Mouse (Mus musculus) neural tube, embryonic 10.5 days (tissue): Measurements from ENCODE around the gene Dvl1.

Source experiments
- DNase-seq: peaks from one replicate; pipeline ENCODE4 v3.0.0-alpha.2; 2017; ENCODE audit warnings: low spot score; ENCODE audit errors: extremely low spot score

The Dvl1 gene

GRCm38 (mm10) chr4:155869317-155870033, 22.3 kb downstream of the Dvl1 start, which contains the start of the genes Cptp and Ints11:
TSS of gene Cptp (minus strand) at chr4:155869440.
TSS of gene Ints11 (plus strand) at chr4:155869546.
- peak; percentile 97 for DNase-seq

GRCm38 (mm10) chr4:155871404-155871803, 24.2 kb downstream of the Dvl1 start:
- no peak for DNase-seq

GRCm38 (mm10) chr4:155883587-155883986, 36.4 kb downstream of the Dvl1 start:
- no peak for DNase-seq

- DNase-seq = no peak
These were observed 39.1 kb downstream of the Dvl1 start for GRCm38 (mm10) chr4:155886330-155886729.

- no peak for DNase-seq
These were observed 40.5 kb downstream of the Dvl1 start for GRCm38 (mm10) chr4:155887674-155888073.

- no peak for DNase-seq
These were observed 41.0 kb downstream of the Dvl1 start for GRCm38 (mm10) chr4:155888181-155888580.

- DNase-seq = no peak
These were observed 42.1 kb downstream of the Dvl1 start for GRCm38 (mm10) chr4:155889316-155889715.

GRCm38 (mm10) chr4:155891011-155891471, 43.8 kb downstream of the Dvl1 start:
- no peak for DNase-seq

GRCm38 (mm10) chr4:155891551-155892001, 44.4 kb downstream of the Dvl1 start, which contains the start of the genes Pusl1 and Acap3:
TSS of gene Pusl1 (minus strand) at chr4:155891781.
TSS of gene Acap3 (plus strand) at chr4:155891822.
- DNase-seq = peak; percentile 97

- peak; percentile 88 for DNase-seq
These were observed 44.8 kb downstream of the Dvl1 start for GRCm38 (mm10) chr4:155892017-155892416.

- no peak for DNase-seq
These were observed 45.4 kb downstream of the Dvl1 start for GRCm38 (mm10) chr4:155892438-155893211.

GRCm38 (mm10) chr4:155893212-155893690, 46.0 kb downstream of the Dvl1 start:
- DNase-seq = no peak

GRCm38 (mm10) chr4:155894311-155894881, 47.2 kb downstream of the Dvl1 start:
- DNase-seq = no peak

GRCm38 (mm10) chr4:155895216-155895615, 48.0 kb downstream of the Dvl1 start:
- no peak for DNase-seq

- DNase-seq = no peak
These were observed 48.6 kb downstream of the Dvl1 start for GRCm38 (mm10) chr4:155895826-155896225.

GRCm38 (mm10) chr4:155896461-155896860, 49.3 kb downstream of the Dvl1 start:
- DNase-seq = no peak

- DNase-seq = no peak
These were observed 51.1 kb downstream of the Dvl1 start for GRCm38 (mm10) chr4:155898318-155898717.

- no peak for DNase-seq
These were observed 52.2 kb downstream of the Dvl1 start for GRCm38 (mm10) chr4:155899355-155899754.

- peak; percentile 9 for DNase-seq
These were observed 54.0 kb downstream of the Dvl1 start for GRCm38 (mm10) chr4:155901205-155901604.

GRCm38 (mm10) chr4:155903246-155903645, 56.0 kb downstream of the Dvl1 start:
- no peak for DNase-seq

GRCm38 (mm10) chr4:155904318-155905102, 57.3 kb downstream of the Dvl1 start:
- no peak for DNase-seq
